11 mouse cellular contexts compared by ENCODE assay signal in the genomic region with DNA sequence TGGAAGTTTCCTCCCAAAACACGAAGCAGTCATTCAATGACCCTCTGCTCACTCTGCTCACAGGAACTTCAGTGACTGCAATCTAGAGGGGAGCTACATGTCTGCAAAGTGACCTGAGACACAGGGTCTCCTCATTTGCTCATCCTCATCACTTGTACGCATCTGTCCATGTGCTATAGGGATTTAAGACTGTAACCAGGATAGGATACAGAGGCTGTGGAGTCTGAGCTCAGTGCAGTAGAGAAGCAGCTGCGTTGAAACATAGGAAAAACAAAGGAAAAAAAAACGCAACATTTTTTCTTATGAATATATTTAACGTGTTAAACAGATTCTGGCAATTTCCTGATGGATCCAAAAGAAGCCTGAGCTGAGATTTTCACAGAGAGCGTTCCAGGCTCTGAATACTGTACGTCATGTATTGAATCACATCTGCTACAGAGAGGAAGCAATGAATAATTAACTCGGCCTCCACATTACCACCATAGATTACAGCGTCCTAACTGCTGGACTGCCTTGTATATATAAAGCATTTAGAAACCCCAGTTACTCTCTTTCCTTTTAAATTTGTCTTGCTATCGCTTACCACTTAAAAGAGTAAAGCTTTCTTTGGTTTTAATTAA.
A peak's percentile ranks its signal among the peaks of the same experiment; 100 is the strongest.
DNase-seq lines count a peak whose midpoint lies in the region; ATAC-seq and TF ChIP-seq lines count a peak whose summit lies in the region.
"Had no signal": no experiment of that assay in that cellular context is flagged by ENCODE, and none has a peak within 500 bp of the region (broad histone marks: within the 10 kb centered on the region; RNA-seq: fewer than 3 reads in every experiment).

No protein-coding gene starts in this region.

- peak; percentile 42 for DNase-seq in layer of hippocampus, adult 11-12 months (ENCODE audit: low spot score)
- no peak for DNase-seq in layer of hippocampus, postnatal 10 days (ENCODE audit: low spot score in 2 of 2)
- peak; percentile 91 for DNase-seq in brain, embryonic 14.5 days (ENCODE audit: low read depth)
- DNase-seq in forebrain, postnatal 0 days: peak; percentile 77
- peak; percentile 37 to 64 for DNase-seq in left cerebral cortex, postnatal 14 days (ENCODE audit: low spot score in 2 of 2)
- no peak for DNase-seq in cerebellum, adult 2 months
- DNase-seq in yolk sac, embryonic 10.5 days (ENCODE audit: low spot score): no peak
- DNase-seq: liver, postnatal 0 days; thymus, adult 2 months had no signal

- peak; percentile 91 for ATAC-seq in forebrain, postnatal 0 days
- ATAC-seq in intestine, embryonic 16.5 days: no peak
- ATAC-seq: liver, postnatal 0 days had no signal

- no peak overlapping the region for H3K4me3 ChIP-seq in forebrain, postnatal 0 days (ENCODE audit: low read depth, low read length)
- no peak overlapping the region for H3K4me3 ChIP-seq in cerebellum, adult 2 months (replicated peaks; ENCODE audit: insufficient read depth, low read depth, low read length)
- H3K4me3 ChIP-seq in intestine, embryonic 16.5 days (ENCODE audit: low read length): no peak overlapping the region

- H3K36me3 ChIP-seq in forebrain, postnatal 0 days (ENCODE audit: insufficient read depth): no peaks in the 10 kb centered on the region
- no peaks in the 10 kb centered on the region for H3K36me3 ChIP-seq in intestine, embryonic 16.5 days (ENCODE audit: control insufficient read depth, insufficient read depth, low read length)

- peak overlapping the region; percentile 54; the same call in 1 of the 2 replicates for H3K27ac ChIP-seq in forebrain, postnatal 0 days (ENCODE audit: low read depth, low read length)
- no peak overlapping the region for H3K27ac ChIP-seq in cerebellum, adult 2 months (ENCODE audit: insufficient read depth, low read length)
- H3K27ac ChIP-seq in intestine, embryonic 16.5 days (ENCODE audit: low read length): no peak overlapping the region

- TF ChIP-seq CTCF in brain, embryonic 14.5 days (IDR thresholded peaks at IDR 0.05; ENCODE audit: borderline replicate concordance, extremely low read depth, insufficient read depth, insufficient read length): no peak
- TF ChIP-seq CTCF in forebrain, postnatal 0 days (IDR thresholded peaks at IDR 0.05; ENCODE audit: low read depth): no peak
- TF ChIP-seq CTCF in cerebellum, adult 2 months (IDR thresholded peaks at IDR 0.05; ENCODE audit: borderline replicate concordance, insufficient read depth, low read depth, low read length): no peak

- no peak for TF ChIP-seq POLR2A in brain, embryonic 14.5 days (IDR thresholded peaks at IDR 0.05; ENCODE audit: borderline replicate concordance, extremely low read depth, insufficient read depth, insufficient read length, poor library complexity, severe bottlenecking)
- TF ChIP-seq POLR2A in cerebellum, adult 2 months (IDR thresholded peaks at IDR 0.05; ENCODE audit: borderline replicate concordance, insufficient read depth, low read length): no peak

- peak overlapping the region; percentile 13; the same call in 1 of the 2 replicates for H3K4me2 ChIP-seq in forebrain, postnatal 0 days (ENCODE audit: low read depth)
- no peak overlapping the region for H3K4me2 ChIP-seq in intestine, embryonic 16.5 days (ENCODE audit: low read depth, low read length)
- H3K4me2 ChIP-seq: heart, embryonic 11.5 days had no signal

- WGBS in forebrain, postnatal 0 days: 31% methylated on average over 10 of the region's 10 CpGs
- 68% methylated on average over 10 of the region's 10 CpGs for WGBS in cerebellum, adult 2 months
- 50% methylated on average over 10 of the region's 10 CpGs for WGBS in intestine, embryonic 16.5 days

- H3K4me1 ChIP-seq in forebrain, postnatal 0 days (ENCODE audit: insufficient read depth): no peaks in the 10 kb centered on the region
- no peaks in the 10 kb centered on the region for H3K4me1 ChIP-seq in cerebellum, adult 2 months (ENCODE audit: control insufficient read depth, insufficient read depth, low read length)
- no peaks in the 10 kb centered on the region for H3K4me1 ChIP-seq in intestine, embryonic 16.5 days (ENCODE audit: control insufficient read depth, insufficient read depth, low read length)

- H3K9me3 ChIP-seq in forebrain, postnatal 0 days (ENCODE audit: low read length): no peaks in the 10 kb centered on the region
- no peaks in the 10 kb centered on the region for H3K9me3 ChIP-seq in intestine, embryonic 16.5 days (ENCODE audit: control insufficient read depth, low read length)

- intact Hi-C loops in left cerebral cortex, postnatal 14 days (cut with DNase I): no loop called here

- H3K27me3 ChIP-seq in forebrain, postnatal 0 days (ENCODE audit: insufficient read depth, low read length): no peaks in the 10 kb centered on the region
- H3K27me3 ChIP-seq in cerebellum, adult 2 months (ENCODE audit: control insufficient read depth, insufficient read depth, low read length): no peaks in the 10 kb centered on the region
- H3K27me3 ChIP-seq in intestine, embryonic 16.5 days (replicated peaks; ENCODE audit: control insufficient read depth, insufficient read depth, low read length): no peaks in the 10 kb centered on the region

- no peak overlapping the region for H3K9ac ChIP-seq in forebrain, postnatal 0 days
- H3K9ac ChIP-seq in intestine, embryonic 16.5 days (ENCODE audit: low read depth, low read length): no peak overlapping the region
- H3K9ac ChIP-seq: liver, postnatal 0 days had no signal

Comparison
In these comparisons a context has a peak if more than half of its experiments do, and no peak if none do; other contexts are left out.
1. DNase-seq: peak in layer of hippocampus, adult 11-12 months (single experiment), brain, embryonic 14.5 days (single experiment), forebrain, postnatal 0 days (single experiment) and left cerebral cortex, postnatal 14 days (2 of 2); none in layer of hippocampus, postnatal 10 days (0 of 2), cerebellum, adult 2 months (0 of 2) and yolk sac, embryonic 10.5 days (single experiment).